ENCODE assay signal across 7 mouse cellular contexts in the genomic region with DNA sequence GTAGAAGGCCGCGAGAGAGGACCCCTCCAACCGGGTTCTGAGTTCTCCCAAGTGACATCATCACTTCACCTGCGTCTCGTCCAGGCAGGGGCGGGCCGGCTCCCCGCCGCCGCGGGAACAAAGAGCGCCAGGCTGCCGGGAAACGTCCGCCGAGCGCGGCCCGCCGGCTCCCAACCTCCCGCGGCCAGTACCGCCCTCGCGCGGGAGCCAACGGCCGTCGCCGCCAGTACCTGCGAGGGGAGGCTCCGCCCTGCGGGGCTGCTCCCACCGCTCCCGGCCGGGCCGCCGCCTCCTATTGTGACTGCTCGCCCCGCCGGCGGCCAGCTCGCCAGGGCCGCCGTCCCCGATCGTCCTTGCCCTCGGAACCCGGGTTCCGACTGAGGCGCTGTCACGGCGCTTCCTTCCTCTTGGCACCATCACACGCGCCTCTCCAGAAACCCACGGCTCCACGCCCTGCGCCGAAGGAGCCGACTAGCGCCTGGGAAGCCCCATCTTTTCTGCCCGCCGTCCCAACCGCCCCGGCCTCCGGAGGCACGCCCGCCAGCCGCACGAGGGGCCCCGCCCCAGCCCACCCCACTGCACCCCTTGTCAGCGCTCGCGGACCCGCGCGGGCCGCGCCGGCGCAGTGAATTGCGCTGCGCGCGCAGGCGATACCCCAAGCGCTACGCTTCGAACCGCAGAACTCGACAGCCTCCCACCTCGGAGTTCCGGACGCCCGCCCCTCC.
A peak's percentile ranks its signal among the peaks of the same experiment; 100 is the strongest.
DNase-seq lines count a peak whose midpoint lies in the region; ATAC-seq and TF ChIP-seq lines count a peak whose summit lies in the region.

No protein-coding gene starts in this region.

- WGBS in intestine, postnatal 0 days: under 1% methylated on average over 84 of the region's 95 CpGs
- WGBS in midbrain, embryonic 12.5 days: under 1% methylated on average over 68 of the region's 95 CpGs
- under 1% methylated on average over 86 of the region's 95 CpGs for WGBS in small intestine, adult 2 months

- H3K9ac ChIP-seq in intestine, postnatal 0 days (ENCODE audit: low read depth, low read length): peak overlapping the region; percentile 84
- peak overlapping the region; percentile 87 for H3K9ac ChIP-seq in midbrain, embryonic 12.5 days (replicated peaks)

- H3K4me3 ChIP-seq in intestine, postnatal 0 days (ENCODE audit: low read depth, low read length): peak overlapping the region; percentile 80
- peak overlapping the region; percentile 82 for H3K4me3 ChIP-seq in midbrain, embryonic 12.5 days
- peak overlapping the region; percentile 98 for H3K4me3 ChIP-seq in small intestine, adult 2 months (ENCODE audit: low read depth, low read length)

- H3K27ac ChIP-seq in intestine, postnatal 0 days (ENCODE audit: low read depth, low read length): peak overlapping the region; percentile 98
- H3K27ac ChIP-seq in midbrain, embryonic 12.5 days (replicated peaks): peak overlapping the region; percentile 99
- H3K27ac ChIP-seq in small intestine, adult 2 months (ENCODE audit: insufficient read depth, low read depth, low read length): peak overlapping the region; percentile 98

- TF ChIP-seq POLR2A in small intestine, adult 2 months (IDR thresholded peaks at IDR 0.05; ENCODE audit: low read depth, low read length): no peak; the same call in 1 of the 2 replicates

- no peaks in the 10 kb centered on the region for H3K36me3 ChIP-seq in intestine, postnatal 0 days (ENCODE audit: control insufficient read depth, insufficient read depth)
- no peaks in the 10 kb centered on the region for H3K36me3 ChIP-seq in midbrain, embryonic 12.5 days
- H3K36me3 ChIP-seq in small intestine, adult 2 months (ENCODE audit: control insufficient read depth, insufficient read depth, low read length): no peaks in the 10 kb centered on the region

- no peaks in the 10 kb centered on the region for H3K27me3 ChIP-seq in intestine, postnatal 0 days (replicated peaks; ENCODE audit: control insufficient read depth, insufficient read depth, low read length)
- no peaks in the 10 kb centered on the region for H3K27me3 ChIP-seq in midbrain, embryonic 12.5 days
- H3K27me3 ChIP-seq in small intestine, adult 2 months (ENCODE audit: control insufficient read depth, insufficient read depth, low read length): no peaks in the 10 kb centered on the region

- peak; percentile 54 for TF ChIP-seq CTCF in intestine, postnatal 0 days (IDR thresholded peaks at IDR 0.05; ENCODE audit: low read depth)
- TF ChIP-seq CTCF in small intestine, adult 2 months (IDR thresholded peaks at IDR 0.05; ENCODE audit: extremely low read depth, insufficient read length, insufficient replicate concordance, low read depth, low read length): 0 out of 2 replicates have a peak, but pooled peaks have one; percentile 22

- H3K4me1 ChIP-seq in intestine, postnatal 0 days (replicated peaks; ENCODE audit: control insufficient read depth, insufficient read depth, low read length): no peaks in the 10 kb centered on the region; the same call in 1 of the 2 replicates
- H3K4me1 ChIP-seq in midbrain, embryonic 12.5 days: peaks cover 33% of the 10 kb centered on the region
- H3K4me1 ChIP-seq in small intestine, adult 2 months (ENCODE audit: control insufficient read depth, insufficient read depth, insufficient read length, low read length): peaks cover 6% of the 10 kb centered on the region; the same call in 1 of the 2 replicates

- no peaks in the 10 kb centered on the region for H3K9me3 ChIP-seq in intestine, postnatal 0 days (ENCODE audit: control insufficient read depth)
- H3K9me3 ChIP-seq in midbrain, embryonic 12.5 days: no peaks in the 10 kb centered on the region

- intact Hi-C loops in left cerebral cortex, postnatal 4 days (cut with DNase I): no loop called here

- peak; percentile 92 for ATAC-seq in intestine, postnatal 0 days
- peak; percentile 89 for ATAC-seq in midbrain, embryonic 12.5 days (ENCODE audit: low FRiP score, low read depth)

- DNase-seq in adrenal gland, adult 2 months: peak; percentile 92
- peak; percentile 97 for DNase-seq in embryo, embryonic 11.5 days (ENCODE audit: low read depth, low spot score)
- peak; percentile 20 for DNase-seq in gonadal fat pad, adult 2 months (ENCODE audit: low read depth)
- DNase-seq in left cerebral cortex, postnatal 4 days: peak; percentile 94

- peak overlapping the region; percentile 70 for H3K4me2 ChIP-seq in intestine, postnatal 0 days (replicated peaks; ENCODE audit: low read depth)
- H3K4me2 ChIP-seq in midbrain, embryonic 12.5 days (replicated peaks): peak overlapping the region; percentile 75

Comparison
In these comparisons a context has a peak if more than half of its experiments do, and no peak if none do; other contexts are left out.
1. Peak in every context shown above with its lines: DNase-seq, ATAC-seq, H3K4me3 ChIP-seq and H3K27ac ChIP-seq.
2. DNase-seq: peak in every context shown above with its lines; median percentile 97 in embryo, embryonic 11.5 days; 94 in left cerebral cortex, postnatal 4 days; 92 in adrenal gland, adult 2 months; 20 in gonadal fat pad, adult 2 months.